Mouse (Mus musculus) hindbrain, postnatal 0 days (tissue): ENCODE measurements around the gene Dnal4. TPM values are rescaled to one million over a fixed set of nuclear protein-coding genes. Genes with fewer than 3 reads are reported as not detected.

Experiments used
- ATAC-seq: fragments of 200-750 bp; cut with Nextera tagmentation; 2 replicates; pipeline ENCODE4 v1.8.0; 2017; ENCODE audit warnings: mild to moderate bottlenecking, moderate TSS enrichment, moderate library complexity
- DNase-seq: peaks from one replicate; pipeline ENCODE4 v3.0.0-alpha.2; 2015; ENCODE audit warnings: low spot score
- H3K27ac ChIP-seq: fragments of 300-500 bp; sonication (generic); 2 replicates; pipeline ENCODE4 v1.5.1; 2014; ENCODE audit warnings: mild to moderate bottlenecking
- H3K27me3 ChIP-seq: fragments of 300-500 bp; sonication (generic); 2 replicates; pipeline ENCODE4 v1.6.1; 2014; ENCODE audit warnings: low read length, mixed read lengths; ENCODE audit not compliant: insufficient read depth
- H3K36me3 ChIP-seq: fragments of 300-500 bp; sonication (generic); 2 replicates; pipeline ENCODE4 v1.6.1; 2014; ENCODE audit warnings: low read length, mixed read lengths; ENCODE audit not compliant: insufficient read depth
- H3K4me1 ChIP-seq: fragments of 300-500 bp; sonication (generic); 2 replicates; pipeline ENCODE4 v1.6.1; 2014; ENCODE audit warnings: antibody characterized with exemption, low read length, mixed read lengths; ENCODE audit not compliant: insufficient read depth
- H3K4me2 ChIP-seq: fragments of 300-500 bp; sonication (generic); 2 replicates; pipeline ENCODE4 v1.6.1; 2014; ENCODE audit warnings: low read depth, mild to moderate bottlenecking, low read length, moderate library complexity, mixed read lengths
- H3K4me3 ChIP-seq: fragments of 300-500 bp; sonication (generic); 2 replicates; pipeline ENCODE4 v1.5.1; 2014; ENCODE audit warnings: low read length
- H3K9ac ChIP-seq: fragments of 300-500 bp; sonication (generic); replicated peaks from 2 replicates; pipeline ENCODE4 v1.6.1; 2014; ENCODE audit warnings: mild to moderate bottlenecking, low read length, moderate library complexity, mixed read lengths
- H3K9me3 ChIP-seq: fragments of 300-500 bp; sonication (generic); 2 replicates; pipeline ENCODE4 v1.6.1; 2016; ENCODE audit warnings: low read length, mixed read lengths
- CTCF ChIP-seq: IDR thresholded peaks from 2 replicates; pipeline ENCODE4 v1.5.1; 2016; ENCODE audit warnings: antibody characterized with exemption, control low read depth, low read depth
- WGBS: fragments of 180-500 bp; shearing (Covaris S2); extraction: QIAGEN DNeasy Blood & Tissue Kit; methylation state at CpG from one replicate; pipeline ENCODE4 v1.1.7; 2014; 5-methylcytosine and 5-hydroxymethylcytosine counted together
- polyA plus RNA-seq: library from polyadenylated mRNA; unstranded; fragments of >200 nt; fragmentation: Nextera tagmentation; extraction: Ambion mirVana; gene quantifications from 2 replicates; pipeline ENCODE4 v1.2.1, GENCODE M21; 2015
- total RNA-seq: library from RNA; depleted of rRNA; stranded (reverse); fragments of >200 nt; gene quantifications from 2 replicates; pipeline ENCODE4 v1.2.3, GENCODE M21; 2014

Gene Dnal4
- total and polyA plus RNA-seq, 2 experiments from 2014 or later: 50.3 to 54.0 TPM

GRCm38 (mm10) chr15:79808658-79809057 lies 31.0 kb upstream of the Dnal4 start:
- DNase-seq (no peak), ATAC-seq (no peak)
- Histone ChIP-seq H3K4me2 (no peak overlapping the region), H3K27ac (no peak overlapping the region), H3K9me3 (no peaks in the 10 kb centered on the region), H3K4me3 (no peak overlapping the region), H3K4me1 (peaks cover 3% of the 10 kb centered on the region; the same call in 1 of the 2 replicates), H3K9ac (no peak overlapping the region), H3K36me3 (no peaks in the 10 kb centered on the region), H3K27me3 (no peaks in the 10 kb centered on the region)
- 53% methylated on average over 5 of the region's 5 CpGs for WGBS
- no peak for TF ChIP-seq CTCF

- no peak overlapping the region for H3K4me3 ChIP-seq
- peaks cover 3% of the 10 kb centered on the region; the same call in 1 of the 2 replicates for H3K4me1 ChIP-seq
- TF ChIP-seq CTCF: peak; percentile 92
- ATAC-seq: no peak
- H3K9me3 ChIP-seq: no peaks in the 10 kb centered on the region
- no peaks in the 10 kb centered on the region for H3K36me3 ChIP-seq
- H3K4me2 ChIP-seq: no peak overlapping the region
- no peak overlapping the region for H3K27ac ChIP-seq
- no peak overlapping the region for H3K9ac ChIP-seq
- peak; percentile 82 for DNase-seq
- no peaks in the 10 kb centered on the region for H3K27me3 ChIP-seq
- 31% methylated on average over 5 of the region's 5 CpGs for WGBS
These were observed 30.5 kb upstream of the Dnal4 start for GRCm38 (mm10) chr15:79808114-79808513.

GRCm38 (mm10) chr15:79807050-79807449 lies 29.4 kb upstream of the Dnal4 start:
- Histone ChIP-seq H3K27ac (no peak overlapping the region), H3K4me1 (peaks cover 8% of the 10 kb centered on the region; the same call in 1 of the 2 replicates), H3K4me2 (no peak overlapping the region), H3K9me3 (no peaks in the 10 kb centered on the region), H3K9ac (no peak overlapping the region), H3K36me3 (no peaks in the 10 kb centered on the region), H3K4me3 (no peak overlapping the region), H3K27me3 (no peaks in the 10 kb centered on the region)
- DNase-seq (no peak), ATAC-seq (no peak)
- TF ChIP-seq CTCF: no peak
- 58% methylated on average over 1 of the region's 1 CpGs for WGBS

GRCm38 (mm10) chr15:79805246-79805645 lies 27.6 kb upstream of the Dnal4 start:
- Histone ChIP-seq H3K4me3 (no peak overlapping the region), H3K27ac (peak overlapping the region; percentile 84), H3K4me2 (peak overlapping the region; percentile 73), H3K27me3 (no peaks in the 10 kb centered on the region), H3K9me3 (no peaks in the 10 kb centered on the region), H3K9ac (peak overlapping the region; percentile 89; the same call in 1 of the 2 replicates), H3K36me3 (no peaks in the 10 kb centered on the region), H3K4me1 (peaks cover 8% of the 10 kb centered on the region; the same call in 1 of the 2 replicates)
- DNase-seq (no peak), ATAC-seq (no peak)
- 21% methylated on average over 8 of the region's 8 CpGs for WGBS
- no peak for TF ChIP-seq CTCF

GRCm38 (mm10) chr15:79804352-79805071 lies 26.9 kb upstream of the Dnal4 start, which contains the start of gene Nptxr:
Nptxr (minus strand) TSS chr15:79804766.
- ATAC-seq: peak; percentile 74
- H3K27me3 ChIP-seq: no peaks in the 10 kb centered on the region

GRCm38 (mm10) chr15:79803533-79804351 lies 26.1 kb upstream of the Dnal4 start:
- ATAC-seq: peak; percentile 58
- H3K27me3 ChIP-seq: no peaks in the 10 kb centered on the region

More at GRCm38 (mm10) chr15:79804352-79805071, 26.9 kb upstream of the Dnal4 start, which contains the start of gene Nptxr:
- under 1% methylated on average over 65 of the region's 91 CpGs for WGBS
- peak; percentile 80 for DNase-seq
- Histone ChIP-seq H3K4me3 (peak within 1 kb of the TSS; percentile 69), H3K9ac (peak within 1 kb of the TSS; percentile 89), H3K27ac (peak within 1 kb of the TSS; percentile 84), H3K4me2 (peak within 1 kb of the TSS; percentile 73), H3K36me3 (no peaks in the 10 kb centered on the region), H3K4me1 (peaks cover 8% of the 10 kb centered on the region; the same call in 1 of the 2 replicates), H3K9me3 (no peaks in the 10 kb centered on the region)
- TF ChIP-seq CTCF: no peak

More at GRCm38 (mm10) chr15:79803533-79804351, 26.1 kb upstream of the Dnal4 start:
- 4% methylated on average over 75 of the region's 81 CpGs for WGBS
- no peaks in the 10 kb centered on the region for H3K9me3 ChIP-seq
- peaks cover 8% of the 10 kb centered on the region; the same call in 1 of the 2 replicates for H3K4me1 ChIP-seq
- H3K4me2 ChIP-seq: peak overlapping the region; percentile 73
- H3K9ac ChIP-seq: peak overlapping the region; percentile 89
- H3K27ac ChIP-seq: peak overlapping the region; percentile 84
- H3K36me3 ChIP-seq: no peaks in the 10 kb centered on the region
- H3K4me3 ChIP-seq: peak overlapping the region; percentile 69
- no peak for TF ChIP-seq CTCF
- DNase-seq: peak; percentile 65
